Mouse (Mus musculus): ENCODE data around the gene Eif4a1.

DNA sequence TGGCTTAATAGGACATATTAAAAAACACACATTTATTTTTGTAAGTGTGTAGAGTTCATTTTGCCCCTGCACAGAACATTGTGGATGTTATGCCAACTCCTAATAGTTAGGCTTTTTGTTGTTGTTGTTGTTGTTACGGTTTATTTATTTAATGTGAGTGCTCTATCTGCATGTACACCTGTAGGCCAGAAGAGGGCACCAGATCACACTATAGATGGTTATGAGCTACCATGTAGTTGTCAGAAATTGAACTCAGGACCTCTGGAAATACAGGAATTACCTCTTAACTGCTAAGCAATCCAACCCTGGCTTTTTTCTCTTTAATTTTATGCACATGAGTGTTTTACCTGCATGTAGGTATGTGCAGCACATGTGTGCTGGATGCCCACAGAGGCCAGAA is 42.4 kb downstream of the Eif4a1 start:
- TF ChIP-seq CTCF (IDR thresholded peaks at IDR 0.05; ENCODE audit: low read depth) (peak; percentile 84), EP300 (IDR thresholded peaks at IDR 0.05; ENCODE audit: low read depth) (no peak)
